Mouse (Mus musculus): ENCODE results near the gene Fbxo48. TPM values are rescaled to one million over a fixed set of nuclear protein-coding genes. Genes with fewer than 3 reads are reported as not detected.

The Fbxo48 gene
- total and polyA plus RNA-seq, 2 experiments from 2014 or later = 0.27 TPM; not detected in 1

DNA sequence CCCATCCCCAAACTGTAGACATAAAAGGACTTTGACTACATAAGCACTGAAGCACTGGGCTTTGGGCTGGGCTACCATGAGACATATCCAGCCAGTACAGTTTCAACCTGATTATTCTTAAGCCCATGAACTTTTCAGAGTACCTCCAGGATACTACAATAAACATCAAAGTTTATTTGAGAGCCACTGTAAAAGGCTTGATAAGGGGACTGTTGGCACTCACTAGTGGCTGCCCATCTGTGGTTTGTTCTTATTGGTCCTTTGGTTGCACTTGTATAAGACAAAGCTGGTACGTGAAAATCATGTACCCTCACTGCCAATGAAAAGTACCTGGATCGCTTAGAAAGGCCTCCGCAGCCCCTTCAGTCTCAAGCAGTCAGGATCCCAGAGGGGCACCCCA is 36.4 kb upstream of the Fbxo48 start:
- DNase-seq (ENCODE audit: low spot score) (no peak), ATAC-seq (ENCODE audit: insufficient read depth, low read depth) (no peak)
- Histone ChIP-seq H3K9me3 (replicated peaks; ENCODE audit: control insufficient read depth, low read length) (no peaks in the 10 kb centered on the region), H3K4me3 (ENCODE audit: low read depth, low read length) (no peak overlapping the region), H3K27ac (ENCODE audit: low read depth) (no peak overlapping the region), H3K4me2 (ENCODE audit: low read depth, low read length) (no peak overlapping the region), H3K27me3 (ENCODE audit: control insufficient read depth, insufficient read depth, low read length) (no peaks in the 10 kb centered on the region), H3K4me1 (ENCODE audit: control insufficient read depth, insufficient read depth) (no peaks in the 10 kb centered on the region), H3K9ac (replicated peaks; ENCODE audit: low read depth, low read length) (no peak overlapping the region), H3K36me3 (replicated peaks; ENCODE audit: control insufficient read depth, insufficient read depth, low read length) (no peaks in the 10 kb centered on the region)
- WGBS = 64% methylated on average over 3 of the region's 3 CpGs
- TF ChIP-seq CTCF (IDR thresholded peaks at IDR 0.05; ENCODE audit: low read depth) (no peak), EP300 (IDR thresholded peaks at IDR 0.05; ENCODE audit: low read depth) (no peak)

DNA sequence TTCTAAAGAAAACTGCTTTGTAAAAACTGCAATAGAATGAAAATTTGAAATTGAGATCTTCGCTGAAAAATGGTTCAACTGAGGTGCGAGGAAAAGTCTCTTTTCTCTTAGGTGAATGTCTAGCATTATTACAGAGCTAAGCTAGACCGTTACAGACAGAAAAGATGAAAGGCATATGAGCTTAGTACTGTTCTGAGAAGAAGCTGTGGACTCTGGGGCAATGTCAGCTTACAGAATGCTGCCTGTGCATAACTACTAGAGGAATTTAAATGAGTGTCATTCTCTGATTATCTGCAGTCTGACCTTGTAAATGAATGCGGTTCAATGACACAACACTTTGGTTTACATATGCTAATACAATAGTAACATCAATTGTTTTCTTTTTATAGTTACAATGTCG is 35.3 kb upstream of the Fbxo48 start:
- H3K27ac ChIP-seq (ENCODE audit: low read depth) = no peak overlapping the region
- DNase-seq (ENCODE audit: low spot score) = no peak
- no peaks in the 10 kb centered on the region for H3K36me3 ChIP-seq (replicated peaks; ENCODE audit: control insufficient read depth, insufficient read depth, low read length)
- no peaks in the 10 kb centered on the region for H3K9me3 ChIP-seq (replicated peaks; ENCODE audit: control insufficient read depth, low read length)
- peak; percentile 58 for ATAC-seq (ENCODE audit: insufficient read depth, low read depth)
- H3K4me2 ChIP-seq (ENCODE audit: low read depth, low read length) = no peak overlapping the region
- no peak overlapping the region for H3K9ac ChIP-seq (replicated peaks; ENCODE audit: low read depth, low read length)
- 53% methylated on average over 5 of the region's 5 CpGs for WGBS
- no peak for TF ChIP-seq CTCF (IDR thresholded peaks at IDR 0.05; ENCODE audit: low read depth)
- no peak for TF ChIP-seq EP300 (IDR thresholded peaks at IDR 0.05; ENCODE audit: low read depth)
- no peaks in the 10 kb centered on the region for H3K4me1 ChIP-seq (ENCODE audit: control insufficient read depth, insufficient read depth)
- H3K27me3 ChIP-seq (ENCODE audit: control insufficient read depth, insufficient read depth, low read length) = no peaks in the 10 kb centered on the region
- H3K4me3 ChIP-seq (ENCODE audit: low read depth, low read length) = no peak overlapping the region

DNA sequence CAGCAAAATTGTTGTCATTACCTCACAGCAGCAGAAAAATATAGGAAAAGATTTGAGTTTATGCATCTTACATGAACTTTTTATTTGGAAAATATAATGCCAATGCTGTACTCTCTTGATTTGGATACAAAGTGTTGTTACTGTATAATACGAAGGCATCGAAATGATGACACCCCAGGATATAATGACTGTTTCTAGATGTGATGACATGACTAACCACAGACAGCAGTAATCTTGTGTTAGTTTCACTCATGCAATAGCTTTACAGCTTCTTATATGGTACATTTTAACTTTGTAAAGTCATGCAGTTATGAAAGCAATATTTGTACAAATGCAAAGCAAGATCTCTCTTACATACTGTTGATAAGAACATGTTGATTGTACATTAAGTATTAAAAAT is 33.7 kb upstream of the Fbxo48 start:
- H3K27me3 ChIP-seq (ENCODE audit: control insufficient read depth, insufficient read depth, low read length) = no peaks in the 10 kb centered on the region
- TF ChIP-seq EP300 (IDR thresholded peaks at IDR 0.05; ENCODE audit: low read depth) = no peak
- no peak for TF ChIP-seq CTCF (IDR thresholded peaks at IDR 0.05; ENCODE audit: low read depth)
- ATAC-seq (ENCODE audit: insufficient read depth, low read depth) = no peak
- H3K27ac ChIP-seq (ENCODE audit: low read depth) = no peak overlapping the region
- no peak overlapping the region for H3K4me3 ChIP-seq (ENCODE audit: low read depth, low read length)
- H3K4me1 ChIP-seq (ENCODE audit: control insufficient read depth, insufficient read depth) = no peaks in the 10 kb centered on the region
- no peak overlapping the region for H3K9ac ChIP-seq (replicated peaks; ENCODE audit: low read depth, low read length)
- DNase-seq (ENCODE audit: low spot score) = no peak
- WGBS = 92% methylated on average over 2 of the region's 2 CpGs
- H3K36me3 ChIP-seq (replicated peaks; ENCODE audit: control insufficient read depth, insufficient read depth, low read length) = no peaks in the 10 kb centered on the region
- no peaks in the 10 kb centered on the region for H3K9me3 ChIP-seq (replicated peaks; ENCODE audit: control insufficient read depth, low read length)
- no peak overlapping the region for H3K4me2 ChIP-seq (ENCODE audit: low read depth, low read length)

DNA sequence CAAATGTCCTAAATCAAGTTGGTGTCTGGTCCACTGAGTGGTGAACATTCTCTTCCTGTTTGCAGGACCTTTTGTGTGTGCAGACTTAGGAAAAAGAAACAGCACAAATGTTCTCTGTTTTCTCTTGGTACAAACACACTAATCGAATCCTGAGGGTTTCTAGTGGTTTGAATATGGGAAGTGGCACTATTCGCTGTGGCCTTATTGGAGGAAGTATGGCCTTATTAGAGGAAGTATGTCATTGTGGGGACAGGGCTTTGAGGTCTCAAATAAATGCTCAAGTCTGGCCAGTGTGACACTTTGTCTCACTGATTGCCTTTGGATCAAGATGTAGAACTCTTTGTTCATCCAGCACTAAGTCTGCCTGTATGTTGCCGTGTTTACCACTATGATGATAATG is 19.0 kb upstream of the Fbxo48 start:
- ATAC-seq (ENCODE audit: insufficient read depth, low read depth) = no peak
- TF ChIP-seq EP300 (IDR thresholded peaks at IDR 0.05; ENCODE audit: low read depth) = no peak
- TF ChIP-seq CTCF (IDR thresholded peaks at IDR 0.05; ENCODE audit: low read depth) = no peak
- H3K4me1 ChIP-seq (ENCODE audit: control insufficient read depth, insufficient read depth) = no peaks in the 10 kb centered on the region
- WGBS = 84% methylated on average over 3 of the region's 3 CpGs
- H3K9me3 ChIP-seq (replicated peaks; ENCODE audit: control insufficient read depth, low read length) = no peaks in the 10 kb centered on the region
- DNase-seq (ENCODE audit: low spot score) = no peak
- no peak overlapping the region for H3K9ac ChIP-seq (replicated peaks; ENCODE audit: low read depth, low read length)
- H3K27ac ChIP-seq (ENCODE audit: low read depth) = no peak overlapping the region
- no peaks in the 10 kb centered on the region for H3K27me3 ChIP-seq (ENCODE audit: control insufficient read depth, insufficient read depth, low read length)
- H3K4me3 ChIP-seq (ENCODE audit: low read depth, low read length) = no peak overlapping the region
- H3K4me2 ChIP-seq (ENCODE audit: low read depth, low read length) = no peak overlapping the region
- no peaks in the 10 kb centered on the region for H3K36me3 ChIP-seq (replicated peaks; ENCODE audit: control insufficient read depth, insufficient read depth, low read length)

DNA sequence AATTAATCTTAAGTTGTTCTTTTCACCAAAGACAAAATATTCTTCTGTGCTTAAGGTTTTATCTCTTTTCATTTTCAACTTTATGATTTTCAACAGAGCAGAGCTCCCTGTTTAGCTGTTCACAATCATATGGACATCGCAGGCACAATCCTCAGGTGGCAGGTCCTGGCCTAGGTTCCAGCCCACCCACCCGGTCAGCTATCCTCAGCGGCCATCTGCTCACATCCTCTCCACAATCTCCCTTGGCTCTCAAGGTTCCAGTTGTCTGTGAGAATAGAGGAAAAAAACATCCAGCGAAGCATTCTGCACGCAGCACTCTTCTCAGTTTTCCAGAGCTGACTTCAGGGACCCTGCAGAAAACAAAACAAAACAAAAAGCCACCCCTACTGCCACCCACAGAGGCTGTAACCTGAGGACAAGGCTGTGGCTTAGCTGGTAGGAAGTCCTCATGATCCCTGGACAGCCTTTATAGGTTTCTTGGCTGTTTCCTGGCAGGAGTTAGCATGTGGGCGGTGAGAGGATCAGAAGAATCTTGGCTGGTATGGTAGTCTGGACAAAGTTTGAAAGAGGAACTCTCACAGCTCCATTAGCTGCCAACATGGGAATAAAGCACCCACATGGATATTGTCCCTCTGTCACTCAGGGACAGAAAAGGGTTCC is 15.5 kb upstream of the Fbxo48 start:
- H3K9ac ChIP-seq (replicated peaks; ENCODE audit: low read depth, low read length) = no peak overlapping the region
- no peaks in the 10 kb centered on the region for H3K9me3 ChIP-seq (replicated peaks; ENCODE audit: control insufficient read depth, low read length)
- WGBS = 68% methylated on average over 6 of the region's 6 CpGs
- ATAC-seq (ENCODE audit: insufficient read depth, low read depth) = no peak
- H3K4me2 ChIP-seq (ENCODE audit: low read depth, low read length) = no peak overlapping the region
- H3K4me3 ChIP-seq (ENCODE audit: low read depth, low read length) = no peak overlapping the region
- DNase-seq (ENCODE audit: low spot score) = no peak
- no peak overlapping the region for H3K27ac ChIP-seq (ENCODE audit: low read depth)
- no peaks in the 10 kb centered on the region for H3K36me3 ChIP-seq (replicated peaks; ENCODE audit: control insufficient read depth, insufficient read depth, low read length)
- TF ChIP-seq EP300 (IDR thresholded peaks at IDR 0.05; ENCODE audit: low read depth) (no peak), CTCF (IDR thresholded peaks at IDR 0.05; ENCODE audit: low read depth) (no peak)
- no peaks in the 10 kb centered on the region for H3K4me1 ChIP-seq (ENCODE audit: control insufficient read depth, insufficient read depth)
- H3K27me3 ChIP-seq (ENCODE audit: control insufficient read depth, insufficient read depth, low read length) = no peaks in the 10 kb centered on the region
